In genomic region chr13:63550367-63550766, GRCm38 (mm10) we compare ENCODE assay signal across 22 mouse cellular contexts. TPM values are rescaled to one million over a fixed set of nuclear protein-coding genes. Genes with fewer than 3 reads are reported as not detected.
A peak's percentile ranks its signal among the peaks of the same experiment; 100 is the strongest.
DNase-seq lines count a peak whose midpoint lies in the region; ATAC-seq and TF ChIP-seq lines count a peak whose summit lies in the region.
"Had no signal": no experiment of that assay in that cellular context is flagged by ENCODE, and none has a peak within 500 bp of the region (broad histone marks: within the 10 kb centered on the region; RNA-seq: fewer than 3 reads in every experiment).

No protein-coding gene starts in this region.

- no peak for DNase-seq in hindbrain, embryonic 11.5 days (ENCODE audit: low spot score)
- DNase-seq in lung, postnatal 0 days (ENCODE audit: low spot score), result no peak
- no peak for DNase-seq in lung, adult 18-20 months
- no peak for DNase-seq in right cerebral cortex, postnatal 36 days (ENCODE audit: low spot score in 2 of 2)
- no peak for DNase-seq in ovary, adult 18-20 months (ENCODE audit: low spot score)
- DNase-seq: adrenal gland, adult 2 months; adrenal gland, postnatal 25 days; cerebellum, adult 18-20 months; cerebellum, adult 9-11 months; cerebellum, postnatal 36 days; forebrain, postnatal 0 days; gastrocnemius, adult 2 months; gastrocnemius, postnatal 25 days had no signal

- H3K4me2 ChIP-seq in hindbrain, embryonic 13.5 days, result no peak overlapping the region
- no peak overlapping the region for H3K4me2 ChIP-seq in hindbrain, embryonic 11.5 days (replicated peaks; ENCODE audit: low read depth, low read length)
- H3K4me2 ChIP-seq in lung, postnatal 0 days (replicated peaks; ENCODE audit: low read depth, low read length), result no peak overlapping the region
- no peak overlapping the region; the same call in 1 of the 2 replicates for H3K4me2 ChIP-seq in neural tube, embryonic 15.5 days
- H3K4me2 ChIP-seq: embryonic facial prominence, embryonic 13.5 days; forebrain, embryonic 13.5 days; heart, embryonic 12.5 days; hindbrain, embryonic 12.5 days had no signal

- H3K36me3 ChIP-seq in hindbrain, embryonic 13.5 days, result peaks cover 6% of the 10 kb centered on the region; the same call in 1 of the 2 replicates
- no peaks in the 10 kb centered on the region for H3K36me3 ChIP-seq in hindbrain, embryonic 11.5 days (ENCODE audit: control insufficient read depth, insufficient read depth, low read length)
- H3K36me3 ChIP-seq in lung, postnatal 0 days (ENCODE audit: insufficient read depth, low read length), result no peaks in the 10 kb centered on the region
- H3K36me3 ChIP-seq in neural tube, embryonic 15.5 days, result 0 out of 2 replicates have a peak, but pooled peaks cover 4% of the 10 kb centered on the region

- WGBS in hindbrain, embryonic 13.5 days, result 67% methylated on average over 5 of the region's 5 CpGs
- 79% methylated on average over 5 of the region's 5 CpGs for WGBS in hindbrain, embryonic 11.5 days
- WGBS in lung, postnatal 0 days, result 52% methylated on average over 5 of the region's 5 CpGs
- WGBS in neural tube, embryonic 15.5 days, result 52% methylated on average over 5 of the region's 5 CpGs

- H3K27me3 ChIP-seq in hindbrain, embryonic 13.5 days, result no peaks in the 10 kb centered on the region
- H3K27me3 ChIP-seq in hindbrain, embryonic 11.5 days (ENCODE audit: control insufficient read depth, insufficient read depth, low read length), result no peaks in the 10 kb centered on the region
- no peaks in the 10 kb centered on the region for H3K27me3 ChIP-seq in lung, postnatal 0 days (replicated peaks; ENCODE audit: insufficient read depth, low read length)
- no peaks in the 10 kb centered on the region for H3K27me3 ChIP-seq in neural tube, embryonic 15.5 days (replicated peaks)
- H3K27me3 ChIP-seq: embryonic facial prominence, embryonic 13.5 days; heart, embryonic 12.5 days; hindbrain, embryonic 12.5 days; Patski had no signal

- no peak for TF ChIP-seq EP300 in lung, postnatal 0 days (IDR thresholded peaks at IDR 0.05)

- no peak for TF ChIP-seq CTCF in lung, postnatal 0 days (IDR thresholded peaks at IDR 0.05)

- H3K4me1 ChIP-seq in hindbrain, embryonic 13.5 days (replicated peaks), result peaks cover 87% of the 10 kb centered on the region
- peaks cover 12% of the 10 kb centered on the region for H3K4me1 ChIP-seq in hindbrain, embryonic 11.5 days (replicated peaks; ENCODE audit: control insufficient read depth, insufficient read depth, low read length)
- peaks cover 40% of the 10 kb centered on the region for H3K4me1 ChIP-seq in lung, postnatal 0 days (ENCODE audit: insufficient read depth, low read depth, low read length)
- H3K4me1 ChIP-seq in neural tube, embryonic 15.5 days, result peaks cover 73% of the 10 kb centered on the region

- no peak overlapping the region for H3K9ac ChIP-seq in hindbrain, embryonic 13.5 days
- H3K9ac ChIP-seq in hindbrain, embryonic 11.5 days (ENCODE audit: low read depth, low read length), result no peak overlapping the region
- no peak overlapping the region for H3K9ac ChIP-seq in lung, postnatal 0 days (replicated peaks; ENCODE audit: low read depth)
- no peak overlapping the region for H3K9ac ChIP-seq in neural tube, embryonic 15.5 days (replicated peaks)
- H3K9ac ChIP-seq: embryonic facial prominence, embryonic 13.5 days; forebrain, embryonic 13.5 days; forebrain, postnatal 0 days; heart, embryonic 12.5 days had no signal

- 0 out of 2 replicates have a peak overlapping the region, but pooled peaks have one; percentile 15 for H3K27ac ChIP-seq in hindbrain, embryonic 13.5 days
- no peak overlapping the region for H3K27ac ChIP-seq in hindbrain, embryonic 11.5 days (ENCODE audit: low read depth, low read length)
- H3K27ac ChIP-seq in lung, postnatal 0 days (ENCODE audit: low read length), result peak overlapping the region; percentile 69; the same call in 1 of the 2 replicates
- H3K27ac ChIP-seq in neural tube, embryonic 15.5 days (replicated peaks), result peak overlapping the region; percentile 70; the same call in 1 of the 2 replicates
- H3K27ac ChIP-seq: embryonic facial prominence, embryonic 13.5 days; forebrain, embryonic 13.5 days; gastrocnemius, adult 2 months had no signal

- ATAC-seq in hindbrain, embryonic 13.5 days (ENCODE audit: low FRiP score), result no peak
- no peak for ATAC-seq in hindbrain, embryonic 11.5 days (ENCODE audit: low FRiP score)
- ATAC-seq in lung, postnatal 0 days, result no peak
- peak; percentile 20; the same call in 1 of the 2 replicates for ATAC-seq in megakaryocyte progenitor cell, adult 5-6 weeks (replicated peaks; ENCODE audit: poor library complexity)
- no peak for ATAC-seq in neural tube, embryonic 15.5 days (ENCODE audit: low FRiP score)
- ATAC-seq: activated CD4-positive, CD25-positive, alpha-beta regulatory T cell, adult 4 months; forebrain, embryonic 13.5 days; forebrain, postnatal 0 days; Patski had no signal

- H3K9me3 ChIP-seq in hindbrain, embryonic 13.5 days, result no peaks in the 10 kb centered on the region
- H3K9me3 ChIP-seq in hindbrain, embryonic 11.5 days (ENCODE audit: control insufficient read depth, low read length), result no peaks in the 10 kb centered on the region
- H3K9me3 ChIP-seq in lung, postnatal 0 days (ENCODE audit: low read length), result no peaks in the 10 kb centered on the region
- H3K9me3 ChIP-seq in neural tube, embryonic 15.5 days (replicated peaks), result no peaks in the 10 kb centered on the region
- H3K9me3 ChIP-seq: embryonic facial prominence, embryonic 13.5 days; forebrain, embryonic 13.5 days; heart, embryonic 12.5 days; hindbrain, embryonic 12.5 days had no signal

- no peak overlapping the region for H3K4me3 ChIP-seq in hindbrain, embryonic 13.5 days
- H3K4me3 ChIP-seq in hindbrain, embryonic 11.5 days (ENCODE audit: low read depth, low read length), result no peak overlapping the region
- no peak overlapping the region for H3K4me3 ChIP-seq in lung, postnatal 0 days (ENCODE audit: low read depth, low read length)
- H3K4me3 ChIP-seq in neural tube, embryonic 15.5 days (replicated peaks), result no peak overlapping the region
- H3K4me3 ChIP-seq: embryonic facial prominence, embryonic 13.5 days; forebrain, embryonic 13.5 days; gastrocnemius, adult 2 months; heart, embryonic 12.5 days; hindbrain, embryonic 12.5 days had no signal

RNA-seq across cellular contexts. Expression of gene Ptch1, which starts 23.0 kb away (rescaled TPM):
- polyA plus RNA-seq in hindbrain, embryonic 13.5 days (2015; fragmentation: Nextera tagmentation; extraction: Ambion mirVana), result 18.0 and 19.2 TPM in 2 replicates
- 19.5 and 28.4 TPM in 2 replicates for polyA plus RNA-seq in hindbrain, embryonic 11.5 days (2014; fragmentation: Nextera tagmentation; extraction: Ambion mirVana)
- 15.2 and 21.3 TPM in 2 replicates for polyA plus RNA-seq in lung, postnatal 0 days (2015; fragmentation: Nextera tagmentation; extraction: Ambion mirVana)
- total RNA-seq in megakaryocyte progenitor cell, adult 5-6 weeks (2015), result 8.6 and 11.6 TPM in 2 replicates
- total RNA-seq in megakaryocyte progenitor cell, adult 5-6 weeks (2017), result 6.5 TPM in 2 replicates
- polyA plus RNA-seq in neural tube, embryonic 15.5 days (2015; fragmentation: Nextera tagmentation; extraction: Ambion mirVana), result 16.9 and 17.5 TPM in 2 replicates

RNA-seq across cellular contexts. Expression of gene Fancc, which starts 53.3 kb away (rescaled TPM):
- polyA plus RNA-seq in hindbrain, embryonic 13.5 days (2015; fragmentation: Nextera tagmentation; extraction: Ambion mirVana), result 15.7 and 16.3 TPM in 2 replicates
- 19.7 and 26.1 TPM in 2 replicates for polyA plus RNA-seq in hindbrain, embryonic 11.5 days (2014; fragmentation: Nextera tagmentation; extraction: Ambion mirVana)
- 26.0 and 37.6 TPM in 2 replicates for polyA plus RNA-seq in lung, postnatal 0 days (2015; fragmentation: Nextera tagmentation; extraction: Ambion mirVana)
- 10.0 and 11.6 TPM in 2 replicates for total RNA-seq in megakaryocyte progenitor cell, adult 5-6 weeks (2015)
- 10.1 and 16.7 TPM in 2 replicates for total RNA-seq in megakaryocyte progenitor cell, adult 5-6 weeks (2017)
- 12.8 and 14.4 TPM in 2 replicates for polyA plus RNA-seq in neural tube, embryonic 15.5 days (2015; fragmentation: Nextera tagmentation; extraction: Ambion mirVana)
